Mouse (Mus musculus): ENCODE results near the gene Lsp1. TPM values are rescaled to one million over a fixed set of nuclear protein-coding genes. Genes with fewer than 3 reads are reported as not detected.
A peak's percentile ranks its signal among the peaks of the same experiment; 100 is the strongest.

Lsp1 gene
- total RNA-seq, 1 experiment: 13.7 TPM

- no peak overlapping the region for H3K27ac ChIP-seq (ENCODE audit: insufficient read depth, low read depth, low read length, poor library complexity, severe bottlenecking)
- TF ChIP-seq ZC3H11A (IDR thresholded peaks at IDR 0.05; ENCODE audit: borderline replicate concordance, low read depth, low read length) (peak; percentile 22; the same call in 1 of the 2 replicates), CHD2 (IDR thresholded peaks at IDR 0.05; ENCODE audit: low read depth, low read length) (no peak), ZNF384 (IDR thresholded peaks at IDR 0.05; ENCODE audit: low read depth, low read length) (no peak), MAFK (IDR thresholded peaks at IDR 0.05; ENCODE audit: insufficient read depth, low read depth, low read length) (no peak)
- in situ Hi-C loops (cut with MboI; ENCODE audit: low sequenced_read_pairs in 2 of 2, unreplicated experiment in 2 of 2): no loop called here
- H3K4me3 ChIP-seq (ENCODE audit: insufficient read depth in 1 of 2, low read depth in 1 of 2, low read length in 2 of 2, poor library complexity in 1 of 2, severe bottlenecking in 1 of 2): peak overlapping the region; percentile 32 to 42; a peak in 2 of 4 replicates
- peak; percentile 54 for DNase-seq (ENCODE audit: low read depth, low spot score)
- H3K36me3 ChIP-seq (ENCODE audit: control insufficient read depth, insufficient read depth, low read length, poor library complexity, severe bottlenecking): no peaks in the 10 kb centered on the region
- H3K9me3 ChIP-seq (ENCODE audit: control insufficient read depth, insufficient read depth, low read depth, low read length): no peaks in the 10 kb centered on the region
- peak overlapping the region; percentile 55; the same call in 1 of the 2 replicates for H3K9ac ChIP-seq (ENCODE audit: insufficient read depth, low read depth, low read length, poor library complexity, severe bottlenecking)
- H3K4me1 ChIP-seq (ENCODE audit: control insufficient read depth in 2 of 2, insufficient read depth in 2 of 2, low read length in 2 of 2, poor library complexity in 1 of 2): peaks cover 0 to 5% of the 10 kb centered on the region in 2 experiments; a peak in 1 of 4 replicates
These were observed 20.6 kb downstream of the Lsp1 start for GRCm38 (mm10) chr7:142481186-142481567.

- Histone ChIP-seq H3K27ac (ENCODE audit: insufficient read depth, low read depth, low read length, poor library complexity, severe bottlenecking) (no peak overlapping the region), H3K9ac (ENCODE audit: insufficient read depth, low read depth, low read length, poor library complexity, severe bottlenecking) (peak overlapping the region; percentile 55; the same call in 1 of the 2 replicates), H3K9me3 (ENCODE audit: control insufficient read depth, insufficient read depth, low read depth, low read length) (no peaks in the 10 kb centered on the region), H3K4me1 (ENCODE audit: control insufficient read depth in 2 of 2, insufficient read depth in 2 of 2, low read length in 2 of 2, poor library complexity in 1 of 2) (peaks cover 0 to 7% of the 10 kb centered on the region in 2 experiments; a peak in 1 of 4 replicates), H3K4me3 (ENCODE audit: insufficient read depth in 1 of 2, low read depth in 1 of 2, low read length in 2 of 2, poor library complexity in 1 of 2, severe bottlenecking in 1 of 2) (peak overlapping the region; percentile 32 to 42), H3K36me3 (ENCODE audit: control insufficient read depth, insufficient read depth, low read length, poor library complexity, severe bottlenecking) (no peaks in the 10 kb centered on the region)
- TF ChIP-seq ZC3H11A (IDR thresholded peaks at IDR 0.05; ENCODE audit: borderline replicate concordance, low read depth, low read length): no peak
- no peak for TF ChIP-seq HCFC1 (IDR thresholded peaks at IDR 0.05; ENCODE audit: borderline replicate concordance, insufficient read depth, low read length)
- no peak for TF ChIP-seq MAFK (IDR thresholded peaks at IDR 0.05; ENCODE audit: insufficient read depth, low read depth, low read length)
- TF ChIP-seq ZNF384 (IDR thresholded peaks at IDR 0.05; ENCODE audit: low read depth, low read length): no peak
- no peak for TF ChIP-seq CHD2 (IDR thresholded peaks at IDR 0.05; ENCODE audit: low read depth, low read length)
- in situ Hi-C loops (cut with MboI; ENCODE audit: low sequenced_read_pairs in 2 of 2, unreplicated experiment in 2 of 2): no loop called here
- no peak for DNase-seq (ENCODE audit: low read depth, low spot score)
These were observed 21.1 kb downstream of the Lsp1 start for GRCm38 (mm10) chr7:142481568-142482255.

GRCm38 (mm10) chr7:142482256-142482609 lies 21.6 kb downstream of the Lsp1 start:
- Histone ChIP-seq H3K9me3 (ENCODE audit: control insufficient read depth, insufficient read depth, low read depth, low read length) (no peaks in the 10 kb centered on the region), H3K27ac (ENCODE audit: insufficient read depth, low read depth, low read length, poor library complexity, severe bottlenecking) (no peak overlapping the region), H3K36me3 (ENCODE audit: control insufficient read depth, insufficient read depth, low read length, poor library complexity, severe bottlenecking) (no peaks in the 10 kb centered on the region), H3K9ac (ENCODE audit: insufficient read depth, low read depth, low read length, poor library complexity, severe bottlenecking) (no peak overlapping the region), H3K4me1 (ENCODE audit: control insufficient read depth in 2 of 2, insufficient read depth in 2 of 2, low read length in 2 of 2, poor library complexity in 1 of 2) (peaks cover 2 to 10% of the 10 kb centered on the region in 2 experiments; a peak in 2 of 4 replicates), H3K4me3 (ENCODE audit: insufficient read depth in 1 of 2, low read depth in 1 of 2, low read length in 2 of 2, poor library complexity in 1 of 2, severe bottlenecking in 1 of 2) (no peak overlapping the region)
- no peak for DNase-seq (ENCODE audit: low read depth, low spot score)
- in situ Hi-C loops (cut with MboI; ENCODE audit: low sequenced_read_pairs in 2 of 2, unreplicated experiment in 2 of 2): no loop called here
- TF ChIP-seq ZC3H11A (IDR thresholded peaks at IDR 0.05; ENCODE audit: borderline replicate concordance, low read depth, low read length) (no peak), CHD2 (IDR thresholded peaks at IDR 0.05; ENCODE audit: low read depth, low read length) (no peak), ZNF384 (IDR thresholded peaks at IDR 0.05; ENCODE audit: low read depth, low read length) (no peak), MAFK (IDR thresholded peaks at IDR 0.05; ENCODE audit: insufficient read depth, low read depth, low read length) (no peak), HCFC1 (IDR thresholded peaks at IDR 0.05; ENCODE audit: borderline replicate concordance, insufficient read depth, low read length) (no peak)

GRCm38 (mm10) chr7:142483136-142483535 lies 22.5 kb downstream of the Lsp1 start:
- Histone ChIP-seq H3K27ac (ENCODE audit: insufficient read depth, low read depth, low read length, poor library complexity, severe bottlenecking) (no peak overlapping the region), H3K9ac (ENCODE audit: insufficient read depth, low read depth, low read length, poor library complexity, severe bottlenecking) (no peak overlapping the region), H3K4me1 (ENCODE audit: control insufficient read depth in 2 of 2, insufficient read depth in 2 of 2, low read length in 2 of 2, poor library complexity in 1 of 2) (peaks cover 2 to 15% of the 10 kb centered on the region in 2 experiments; a peak in 2 of 4 replicates), H3K9me3 (ENCODE audit: control insufficient read depth, insufficient read depth, low read depth, low read length) (no peaks in the 10 kb centered on the region), H3K36me3 (ENCODE audit: control insufficient read depth, insufficient read depth, low read length, poor library complexity, severe bottlenecking) (no peaks in the 10 kb centered on the region), H3K4me3 (ENCODE audit: insufficient read depth in 1 of 2, low read depth in 1 of 2, low read length in 2 of 2, poor library complexity in 1 of 2, severe bottlenecking in 1 of 2) (no peak overlapping the region)
- DNase-seq (ENCODE audit: low read depth, low spot score): no peak
- no peak for TF ChIP-seq MAFK (IDR thresholded peaks at IDR 0.05; ENCODE audit: insufficient read depth, low read depth, low read length)
- no peak for TF ChIP-seq ZC3H11A (IDR thresholded peaks at IDR 0.05; ENCODE audit: borderline replicate concordance, low read depth, low read length)
- no peak for TF ChIP-seq HCFC1 (IDR thresholded peaks at IDR 0.05; ENCODE audit: borderline replicate concordance, insufficient read depth, low read length)
- TF ChIP-seq CHD2 (IDR thresholded peaks at IDR 0.05; ENCODE audit: low read depth, low read length): no peak
- no peak for TF ChIP-seq ZNF384 (IDR thresholded peaks at IDR 0.05; ENCODE audit: low read depth, low read length)
- in situ Hi-C loops (cut with MboI; ENCODE audit: low sequenced_read_pairs in 2 of 2, unreplicated experiment in 2 of 2): no loop called here

All from ES-E14 (cell line).